22 mouse cellular contexts compared by ENCODE assay signal in the genomic region with DNA sequence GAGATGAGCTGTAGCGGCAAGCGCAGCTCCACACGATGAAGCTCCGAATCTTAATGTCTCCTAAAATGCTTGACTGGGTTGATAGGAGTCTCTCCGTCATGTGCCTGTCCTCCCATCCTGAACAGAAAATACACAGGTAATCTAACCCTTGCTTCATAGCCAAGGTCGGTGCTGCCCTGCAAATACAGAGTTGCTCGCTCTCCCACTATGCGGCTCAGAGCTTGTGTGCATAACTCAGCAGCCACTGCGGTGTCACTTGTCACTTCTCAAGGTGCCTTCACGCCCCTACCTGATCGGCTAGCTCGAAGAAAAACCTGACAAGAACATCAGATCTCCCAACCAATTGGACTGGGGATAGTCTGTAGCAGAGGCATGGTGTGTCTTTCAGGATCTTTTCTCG. TPM values are rescaled to one million over a fixed set of nuclear protein-coding genes. Genes with fewer than 3 reads are reported as not detected.
A peak's percentile ranks its signal among the peaks of the same experiment; 100 is the strongest.
DNase-seq lines count a peak whose midpoint lies in the region; ATAC-seq lines count a peak whose summit lies in the region.
"Had no signal": no experiment of that assay in that cellular context is flagged by ENCODE, and none has a peak within 500 bp of the region (broad histone marks: within the 10 kb centered on the region; RNA-seq: fewer than 3 reads in every experiment).

No protein-coding gene starts in this region.

- 76% methylated on average over 13 of the region's 13 CpGs for whole genome bisulfite sequencing in hindbrain, embryonic 12.5 days
- WGBS in hindbrain, embryonic 10.5 days, result 80% methylated on average over 13 of the region's 13 CpGs
- WGBS in kidney, embryonic 15.5 days, result 52% methylated on average over 13 of the region's 13 CpGs
- WGBS in neural tube, embryonic 13.5 days, result 74% methylated on average over 13 of the region's 13 CpGs

- no peaks in the 10 kb centered on the region for H3K27me3 ChIP-seq in hindbrain, embryonic 12.5 days
- H3K27me3 ChIP-seq in hindbrain, embryonic 10.5 days (ENCODE audit: insufficient read depth, poor library complexity, severe bottlenecking), result no peaks in the 10 kb centered on the region
- no peaks in the 10 kb centered on the region for H3K27me3 ChIP-seq in kidney, embryonic 15.5 days
- no peaks in the 10 kb centered on the region for H3K27me3 ChIP-seq in neural tube, embryonic 13.5 days
- H3K27me3 ChIP-seq: heart, embryonic 15.5 days; intestine, embryonic 15.5 days had no signal

- H3K4me1 ChIP-seq in hindbrain, embryonic 12.5 days, result peaks cover 8% of the 10 kb centered on the region; the same call in 1 of the 2 replicates
- peaks cover 8% of the 10 kb centered on the region for H3K4me1 ChIP-seq in hindbrain, embryonic 10.5 days (replicated peaks)
- H3K4me1 ChIP-seq in kidney, embryonic 15.5 days, result peaks cover 6% of the 10 kb centered on the region; the same call in 1 of the 2 replicates
- H3K4me1 ChIP-seq in neural tube, embryonic 13.5 days (replicated peaks), result peaks cover 11% of the 10 kb centered on the region
- H3K4me1 ChIP-seq: embryonic facial prominence, embryonic 10.5 days; heart, embryonic 15.5 days; intestine, embryonic 15.5 days had no signal

- H3K36me3 ChIP-seq in hindbrain, embryonic 12.5 days, result no peaks in the 10 kb centered on the region
- H3K36me3 ChIP-seq in hindbrain, embryonic 10.5 days, result no peaks in the 10 kb centered on the region
- H3K36me3 ChIP-seq in kidney, embryonic 15.5 days, result no peaks in the 10 kb centered on the region
- 0 out of 2 replicates have a peak, but pooled peaks cover 12% of the 10 kb centered on the region for H3K36me3 ChIP-seq in neural tube, embryonic 13.5 days
- H3K36me3 ChIP-seq: embryonic facial prominence, embryonic 10.5 days; forebrain, embryonic 10.5 days; heart, embryonic 10.5 days; heart, embryonic 15.5 days; intestine, embryonic 15.5 days had no signal

- H3K27ac ChIP-seq in hindbrain, embryonic 12.5 days, result no peak overlapping the region
- no peak overlapping the region for H3K27ac ChIP-seq in hindbrain, embryonic 10.5 days
- H3K27ac ChIP-seq in kidney, embryonic 15.5 days, result no peak overlapping the region
- H3K27ac ChIP-seq in neural tube, embryonic 13.5 days (replicated peaks), result no peak overlapping the region
- H3K27ac ChIP-seq: embryonic facial prominence, embryonic 10.5 days; forebrain, embryonic 10.5 days; gastrocnemius, adult 2 months; heart, embryonic 10.5 days; heart, embryonic 15.5 days; intestine, embryonic 15.5 days had no signal

- H3K4me2 ChIP-seq in hindbrain, embryonic 12.5 days (replicated peaks), result no peak overlapping the region
- peak overlapping the region; percentile 47 for H3K4me2 ChIP-seq in kidney, embryonic 15.5 days
- H3K4me2 ChIP-seq in neural tube, embryonic 13.5 days, result no peak overlapping the region
- H3K4me2 ChIP-seq: heart, embryonic 15.5 days; intestine, embryonic 15.5 days had no signal

- ATAC-seq in hindbrain, embryonic 12.5 days (ENCODE audit: low FRiP score), result 0 out of 2 replicates have a peak, but pooled peaks have one; percentile 26
- ATAC-seq in kidney, embryonic 15.5 days (replicated peaks; ENCODE audit: low FRiP score), result no peak
- peak; percentile 60; the same call in 1 of the 2 replicates for ATAC-seq in neural tube, embryonic 13.5 days (ENCODE audit: low read depth)
- no peak for ATAC-seq in erythroid progenitor cell, adult 5-6 weeks (replicated peaks; ENCODE audit: low FRiP score, poor library complexity, severe bottlenecking)
- ATAC-seq in inflammation-experienced regulatory T-cells, adult 6 months, result no peak
- ATAC-seq: forebrain, embryonic 14.5 days; intestine, embryonic 15.5 days had no signal

- H3K9ac ChIP-seq in hindbrain, embryonic 12.5 days, result no peak overlapping the region
- H3K9ac ChIP-seq in kidney, embryonic 15.5 days, result no peak overlapping the region
- H3K9ac ChIP-seq in neural tube, embryonic 13.5 days, result no peak overlapping the region
- H3K9ac ChIP-seq: heart, embryonic 15.5 days; intestine, embryonic 15.5 days had no signal

- no peak overlapping the region for H3K4me3 ChIP-seq in hindbrain, embryonic 12.5 days
- no peak overlapping the region for H3K4me3 ChIP-seq in hindbrain, embryonic 10.5 days
- peak overlapping the region; percentile 17; the same call in 1 of the 2 replicates for H3K4me3 ChIP-seq in kidney, embryonic 15.5 days (replicated peaks)
- H3K4me3 ChIP-seq in neural tube, embryonic 13.5 days, result no peak overlapping the region
- H3K4me3 ChIP-seq: embryonic facial prominence, embryonic 10.5 days; forebrain, embryonic 10.5 days; gastrocnemius, adult 2 months; heart, embryonic 10.5 days; heart, embryonic 15.5 days; intestine, embryonic 15.5 days had no signal

- no peak for DNase-seq in hindbrain, embryonic 10.5 days (ENCODE audit: low spot score)
- DNase-seq in kidney, postnatal 4 days, result no peak
- DNase-seq in neural tube, embryonic 10.5 days (ENCODE audit: extremely low spot score, low spot score), result no peak
- DNase-seq: adrenal gland, adult 2 months; adrenal gland, postnatal 25 days; cerebellum, adult 2 months; cerebellum, postnatal 10 days; gastrocnemius, adult 2 months; gastrocnemius, postnatal 36 days; heart, adult 18-20 months; heart, postnatal 14 days had no signal

- H3K9me3 ChIP-seq in hindbrain, embryonic 12.5 days (replicated peaks), result no peaks in the 10 kb centered on the region
- no peaks in the 10 kb centered on the region for H3K9me3 ChIP-seq in hindbrain, embryonic 10.5 days
- H3K9me3 ChIP-seq in kidney, embryonic 15.5 days (replicated peaks), result no peaks in the 10 kb centered on the region
- no peaks in the 10 kb centered on the region for H3K9me3 ChIP-seq in neural tube, embryonic 13.5 days
- H3K9me3 ChIP-seq: embryonic facial prominence, embryonic 10.5 days; forebrain, embryonic 10.5 days; heart, embryonic 10.5 days; heart, embryonic 15.5 days; intestine, embryonic 15.5 days had no signal

RNA-seq across cellular contexts. Expression of a gene that starts 58.1 kb away (rescaled TPM):
- polyA plus RNA-seq in hindbrain, embryonic 12.5 days (2016; fragmentation: Nextera tagmentation; extraction: Ambion mirVana), result 6.0 and 7.1 TPM in 2 replicates
- 0.54 and 1.9 TPM in 2 replicates for polyA plus RNA-seq in hindbrain, embryonic 10.5 days (2016; fragmentation: Nextera tagmentation; extraction: Ambion mirVana)
- polyA plus RNA-seq in kidney, embryonic 15.5 days (2015; fragmentation: Nextera tagmentation; extraction: Ambion mirVana), result 0.91 and 0.92 TPM in 2 replicates
- 8.7 and 8.8 TPM in 2 replicates for polyA plus RNA-seq in neural tube, embryonic 13.5 days (2015; fragmentation: Nextera tagmentation; extraction: Ambion mirVana)
- total RNA-seq in erythroid progenitor cell, adult 5-6 weeks (2015; ENCODE audit: low replicate concordance), result 1.1 and 1.7 TPM in 2 replicates
- 0.90 and 2.3 TPM in 2 replicates for total RNA-seq in erythroid progenitor cell, adult 5-6 weeks (2017; ENCODE audit: low replicate concordance)
- polyA plus RNA-seq in inflammation-experienced regulatory T-cells, adult 6 months (2017; shearing (Covaris generic)), result under 1 TPM in 1 of 3 experiments, not detected in 2; 0.16 TPM

Comparison
In these comparisons a context has a peak if more than half of its experiments do, and no peak if none do; other contexts are left out.
1. ATAC-seq: peak in hindbrain, embryonic 12.5 days (single experiment) and neural tube, embryonic 13.5 days (single experiment); none in kidney, embryonic 15.5 days (single experiment), erythroid progenitor cell, adult 5-6 weeks (single experiment) and inflammation-experienced regulatory T-cells, adult 6 months (single experiment).